Mouse (Mus musculus) gonadal fat pad, adult 2 months (tissue): ENCODE data around the gene Phyhipl. TPM values are rescaled to one million over a fixed set of nuclear protein-coding genes. Genes with fewer than 3 reads are reported as not detected.

Source experiments
- DNase-seq: peaks from one replicate; pipeline ENCODE4 v3.0.0-alpha.2; 2012; ENCODE audit warnings: low read depth
- polyA plus RNA-seq: library from polyadenylated mRNA; depleted of rRNA; stranded (reverse); fragments of >200 nt; gene quantifications from 2 replicates; pipeline ENCODE4 v1.2.3, GENCODE M21; 2012

The Phyhipl gene
- polyA plus RNA-seq, 1 experiment = 0.51 TPM

GRCm38 (mm10) chr10:70635261-70635660 is 20.5 kb downstream of the Phyhipl start:
- no peak for DNase-seq

- DNase-seq = no peak
These were observed 24.6 kb downstream of the Phyhipl start for GRCm38 (mm10) chr10:70631142-70631541.

GRCm38 (mm10) chr10:70623461-70623860 is 32.3 kb downstream of the Phyhipl start:
- DNase-seq = no peak

- no peak for DNase-seq
These were observed 39.4 kb downstream of the Phyhipl start for GRCm38 (mm10) chr10:70616377-70616776.

- DNase-seq = no peak
These were observed 44.1 kb downstream of the Phyhipl start for GRCm38 (mm10) chr10:70611633-70612032.

- DNase-seq = no peak
These were observed 55.9 kb downstream of the Phyhipl start for GRCm38 (mm10) chr10:70599925-70600305.

- no peak for DNase-seq
These were observed 56.4 kb downstream of the Phyhipl start for GRCm38 (mm10) chr10:70599126-70599924.

- no peak for DNase-seq
These were observed 57.1 kb downstream of the Phyhipl start for GRCm38 (mm10) chr10:70598516-70599125.

GRCm38 (mm10) chr10:70598081-70598515 is 57.7 kb downstream of the Phyhipl start:
- no peak for DNase-seq

GRCm38 (mm10) chr10:70594007-70594406 is 61.8 kb downstream of the Phyhipl start:
- DNase-seq = no peak

GRCm38 (mm10) chr10:70586876-70587405 is 68.8 kb downstream of the Phyhipl start:
- no peak for DNase-seq

- DNase-seq = no peak
These were observed 71.6 kb downstream of the Phyhipl start for GRCm38 (mm10) chr10:70584171-70584570.

- no peak for DNase-seq
These were observed 74.1 kb downstream of the Phyhipl start for GRCm38 (mm10) chr10:70581556-70582211.

GRCm38 (mm10) chr10:70563636-70564035 is 92.1 kb downstream of the Phyhipl start:
- DNase-seq = no peak

- no peak for DNase-seq
These were observed 103.2 kb downstream of the Phyhipl start for GRCm38 (mm10) chr10:70552531-70552930.

- DNase-seq = no peak
These were observed 112.9 kb downstream of the Phyhipl start for GRCm38 (mm10) chr10:70542857-70543256.

- DNase-seq = no peak
These were observed 115.1 kb downstream of the Phyhipl start for GRCm38 (mm10) chr10:70540456-70541195.

- no peak for DNase-seq
These were observed 116.5 kb downstream of the Phyhipl start for GRCm38 (mm10) chr10:70539251-70539650.

GRCm38 (mm10) chr10:70537694-70538093 is 118.1 kb downstream of the Phyhipl start:
- no peak for DNase-seq

- DNase-seq = no peak
These were observed 120.4 kb downstream of the Phyhipl start for GRCm38 (mm10) chr10:70535401-70535800.

GRCm38 (mm10) chr10:70534571-70534970 is 121.2 kb downstream of the Phyhipl start:
- no peak for DNase-seq

- DNase-seq = no peak
These were observed 121.8 kb downstream of the Phyhipl start for GRCm38 (mm10) chr10:70533986-70534385.
